Mouse (Mus musculus) heart, postnatal 0 days (tissue): ENCODE results near the gene Mt3.

Experiments
- CTCF ChIP-seq: IDR thresholded peaks from 2 replicates; pipeline ENCODE4 v1.5.1; 2016; ENCODE audit warnings: antibody characterized with exemption, control low read depth, low read depth
- EP300 ChIP-seq: IDR thresholded peaks from 2 replicates; pipeline ENCODE4 v1.6.1; 2016; ENCODE audit warnings: antibody characterized with exemption, low read depth

DNA sequence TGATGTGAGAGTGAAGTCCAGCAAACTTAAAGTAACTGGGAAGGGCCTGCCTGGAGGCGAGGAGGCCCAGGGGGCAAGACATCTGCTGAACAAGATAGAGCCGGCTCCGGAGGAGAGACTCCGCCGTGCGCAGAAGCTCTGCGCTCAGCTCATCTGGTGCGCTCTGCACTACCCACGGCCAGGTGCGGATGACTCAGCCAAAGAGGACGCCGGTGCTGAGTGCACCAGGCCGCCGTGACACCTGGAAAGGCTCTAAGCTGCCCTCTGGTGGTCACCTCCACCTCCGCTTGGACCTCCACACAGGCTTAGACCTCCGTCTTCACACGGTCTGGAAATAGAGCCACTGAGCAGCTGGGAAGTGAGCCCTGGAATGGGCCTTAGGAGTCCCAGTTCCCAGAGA, 34.1 kb downstream of the Mt3 start:
- no peak for TF ChIP-seq EP300
- peak; percentile 73 for TF ChIP-seq CTCF
